ENCODE assay signal across 8 mouse cellular contexts in the genomic region with DNA sequence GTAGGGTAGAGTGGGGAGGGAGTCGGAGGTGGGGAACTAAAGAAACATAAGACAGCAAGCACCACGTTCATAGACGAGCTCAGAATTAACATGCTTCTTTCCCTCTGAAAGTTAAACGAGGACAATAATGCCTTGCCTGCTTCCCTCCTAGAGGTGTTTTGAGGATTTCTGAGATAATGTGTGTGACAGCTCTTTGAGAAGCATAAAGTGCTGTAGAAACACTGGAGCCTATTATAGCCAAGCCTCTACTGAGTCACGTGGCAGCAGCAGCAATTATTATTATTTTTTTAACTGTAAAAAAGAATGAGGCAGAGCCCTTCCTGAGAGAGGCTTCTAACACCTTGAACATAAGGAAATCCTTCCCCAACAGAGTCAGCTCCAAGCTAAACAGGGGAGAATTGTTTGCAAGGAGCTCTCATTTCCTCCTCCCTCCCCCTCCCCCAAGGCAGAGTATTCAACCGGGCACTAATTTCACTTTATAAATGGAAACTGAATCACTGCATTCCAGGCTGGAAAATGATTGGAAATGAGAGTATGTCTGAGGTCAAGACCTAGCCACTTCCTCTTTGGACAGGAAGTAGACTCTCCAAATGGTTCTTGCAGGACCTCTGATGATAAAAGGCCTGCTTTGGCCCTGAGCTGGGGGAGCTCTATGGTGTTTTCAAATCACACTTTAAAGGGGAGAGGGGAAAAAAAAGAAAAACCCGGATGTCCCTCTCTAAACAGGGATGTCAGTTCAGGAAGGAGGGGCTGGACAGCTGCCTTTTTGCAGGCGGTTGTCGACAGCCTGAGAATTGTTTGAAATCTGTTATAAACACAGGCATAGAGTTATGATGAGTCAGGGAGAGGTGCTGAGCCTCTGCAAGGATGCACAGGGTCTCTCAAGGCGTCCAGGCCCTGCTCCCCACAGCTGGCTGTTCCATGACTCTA.
DNase-seq lines count a peak whose midpoint lies in the region; ATAC-seq lines count a peak whose summit lies in the region.

No protein-coding gene starts in this region.

- no peaks in the 10 kb centered on the region for H3K9me3 ChIP-seq in limb, embryonic 15.5 days
- H3K9me3 ChIP-seq in hindbrain, embryonic 10.5 days: no peaks in the 10 kb centered on the region

- H3K36me3 ChIP-seq in limb, embryonic 15.5 days: no peaks in the 10 kb centered on the region
- H3K36me3 ChIP-seq in hindbrain, embryonic 10.5 days: no peaks in the 10 kb centered on the region

- H3K27ac ChIP-seq in limb, embryonic 15.5 days: peak overlapping the region; percentile 24; the same call in 1 of the 2 replicates
- H3K27ac ChIP-seq in hindbrain, embryonic 10.5 days: no peak overlapping the region

- intact Hi-C loops in heart, postnatal 10 days (cut with DNase I): loop anchor here (1.0 to 10.0 kb wide), 4 partner anchors 27 to 201 kb away; a partner anchor contains a TSS

- H3K4me2 ChIP-seq in limb, embryonic 15.5 days: no peak overlapping the region

- 47% methylated on average over 10 of the region's 10 CpGs for WGBS in limb, embryonic 15.5 days
- 73% methylated on average over 10 of the region's 10 CpGs for WGBS in hindbrain, embryonic 10.5 days

- 0 out of 2 replicates have a peak, but pooled peaks cover 4% of the 10 kb centered on the region for H3K4me1 ChIP-seq in limb, embryonic 15.5 days
- H3K4me1 ChIP-seq in hindbrain, embryonic 10.5 days (replicated peaks): peaks cover 7% of the 10 kb centered on the region

- no peak overlapping the region for H3K4me3 ChIP-seq in limb, embryonic 15.5 days
- H3K4me3 ChIP-seq in hindbrain, embryonic 10.5 days: no peak overlapping the region

- H3K9ac ChIP-seq in limb, embryonic 15.5 days: no peak overlapping the region

- DNase-seq in 3T3-L1 (ENCODE audit: low read depth, low spot score): peak; percentile 71
- DNase-seq in adrenal gland, postnatal 14 days: peak; percentile 44
- peak; percentile 71 to 76 for DNase-seq in heart, postnatal 10 days
- DNase-seq in spleen, postnatal 4 days (ENCODE audit: low spot score in 2 of 2): no peak
- no peak for DNase-seq in hindbrain, embryonic 10.5 days (ENCODE audit: low spot score)

- 0 out of 2 replicates have a peak, but pooled peaks have one; percentile 52 for ATAC-seq in limb, embryonic 15.5 days (ENCODE audit: insufficient number of reproducible peaks, low FRiP score, low TSS enrichment, low read depth)
- no peak for ATAC-seq in cerebellum, adult (ENCODE audit: insufficient number of reproducible peaks, low FRiP score, low TSS enrichment)
- ATAC-seq in erythroblast, adult 5-6 weeks (replicated peaks; ENCODE audit: low FRiP score, poor library complexity, severe bottlenecking): no peak

- no peaks in the 10 kb centered on the region for H3K27me3 ChIP-seq in limb, embryonic 15.5 days
- no peaks in the 10 kb centered on the region for H3K27me3 ChIP-seq in hindbrain, embryonic 10.5 days (ENCODE audit: insufficient read depth, poor library complexity, severe bottlenecking)

Comparison
In these comparisons a context has a peak if more than half of its experiments do, and no peak if none do; other contexts are left out.
1. DNase-seq: peak in 3T3-L1 (single experiment), adrenal gland, postnatal 14 days (single experiment) and heart, postnatal 10 days (2 of 2); none in spleen, postnatal 4 days (0 of 2) and hindbrain, embryonic 10.5 days (single experiment).